Mouse (Mus musculus): ENCODE data around the gene Fam160a1. TPM values are rescaled to one million over a fixed set of nuclear protein-coding genes. Genes with fewer than 3 reads are reported as not detected.

Fam160a1 gene
- total RNA-seq, 2 experiments from 2014 or later = 0.53 to 1.3 TPM

GRCm38 (mm10) chr3:85691134-85691533 is 126.0 kb downstream of the Fam160a1 start:
- ATAC-seq (replicated peaks; ENCODE audit: low FRiP score, poor library complexity, severe bottlenecking) = no peak

GRCm38 (mm10) chr3:85688341-85688740 is 128.8 kb downstream of the Fam160a1 start:
- no peak for ATAC-seq (replicated peaks; ENCODE audit: low FRiP score, poor library complexity, severe bottlenecking)

DNA sequence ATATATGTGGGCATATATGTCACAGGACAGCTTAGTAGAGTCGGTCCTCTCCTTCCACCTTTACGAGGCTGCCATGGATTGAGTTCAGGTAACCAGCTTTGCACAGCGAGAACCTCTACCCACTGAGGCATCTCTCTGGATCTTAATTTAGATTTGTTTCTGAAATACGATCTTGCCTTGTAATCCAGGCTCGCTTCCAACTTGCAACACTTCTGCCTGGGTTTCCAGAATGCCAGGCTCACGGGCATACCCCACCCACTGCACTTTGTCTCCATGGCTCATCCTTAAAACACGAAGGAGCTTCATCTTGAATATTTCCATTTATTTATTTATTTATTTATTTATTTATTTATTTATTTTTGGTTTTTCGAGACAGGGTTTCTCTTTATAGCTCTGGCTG is 131.8 kb downstream of the Fam160a1 start:
- ATAC-seq (replicated peaks; ENCODE audit: low FRiP score, poor library complexity, severe bottlenecking) = no peak

GRCm38 (mm10) chr3:85683618-85684017 is 133.5 kb downstream of the Fam160a1 start:
- ATAC-seq (replicated peaks; ENCODE audit: low FRiP score, poor library complexity, severe bottlenecking) = no peak

GRCm38 (mm10) chr3:85681136-85681535 is 136.0 kb downstream of the Fam160a1 start:
- no peak for ATAC-seq (replicated peaks; ENCODE audit: low FRiP score, poor library complexity, severe bottlenecking)

GRCm38 (mm10) chr3:85679960-85680359 is 137.1 kb downstream of the Fam160a1 start:
- no peak for ATAC-seq (replicated peaks; ENCODE audit: low FRiP score, poor library complexity, severe bottlenecking)

- ATAC-seq (replicated peaks; ENCODE audit: low FRiP score, poor library complexity, severe bottlenecking) = no peak
These were observed 137.7 kb downstream of the Fam160a1 start for GRCm38 (mm10) chr3:85679312-85679933.

DNA sequence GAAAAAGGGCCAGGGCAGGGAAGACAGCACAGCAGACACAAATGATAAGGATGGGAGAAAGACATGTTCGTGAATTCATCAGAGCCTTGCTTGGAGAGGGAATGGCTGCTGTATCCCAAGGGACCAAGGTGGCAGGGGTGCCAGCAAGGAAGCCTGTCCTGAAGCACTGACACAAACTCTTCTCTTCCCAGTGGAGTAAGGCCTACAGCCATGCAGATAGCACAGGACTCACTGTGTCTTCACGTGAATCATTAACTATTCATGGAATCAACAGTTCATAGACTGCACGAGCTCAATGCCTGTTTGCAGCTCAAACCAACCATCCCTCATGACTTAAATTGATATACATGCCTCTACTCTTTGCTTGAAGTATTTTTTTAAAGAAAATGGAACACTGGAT is 139.1 kb downstream of the Fam160a1 start:
- no peak for ATAC-seq (replicated peaks; ENCODE audit: low FRiP score, poor library complexity, severe bottlenecking)

- ATAC-seq (replicated peaks; ENCODE audit: low FRiP score, poor library complexity, severe bottlenecking) = no peak
These were observed 140.0 kb downstream of the Fam160a1 start for GRCm38 (mm10) chr3:85677133-85677532.

GRCm38 (mm10) chr3:85669844-85670243 is 147.2 kb downstream of the Fam160a1 start:
- no peak for ATAC-seq (replicated peaks; ENCODE audit: low FRiP score, poor library complexity, severe bottlenecking)

- no peak for ATAC-seq (replicated peaks; ENCODE audit: low FRiP score, poor library complexity, severe bottlenecking)
These were observed 149.4 kb downstream of the Fam160a1 start for GRCm38 (mm10) chr3:85667683-85668082.

- ATAC-seq (replicated peaks; ENCODE audit: low FRiP score, poor library complexity, severe bottlenecking) = no peak
These were observed 150.4 kb downstream of the Fam160a1 start for GRCm38 (mm10) chr3:85666736-85667135.

GRCm38 (mm10) chr3:85666166-85666565 is 150.9 kb downstream of the Fam160a1 start:
- no peak for ATAC-seq (replicated peaks; ENCODE audit: low FRiP score, poor library complexity, severe bottlenecking)

DNA sequence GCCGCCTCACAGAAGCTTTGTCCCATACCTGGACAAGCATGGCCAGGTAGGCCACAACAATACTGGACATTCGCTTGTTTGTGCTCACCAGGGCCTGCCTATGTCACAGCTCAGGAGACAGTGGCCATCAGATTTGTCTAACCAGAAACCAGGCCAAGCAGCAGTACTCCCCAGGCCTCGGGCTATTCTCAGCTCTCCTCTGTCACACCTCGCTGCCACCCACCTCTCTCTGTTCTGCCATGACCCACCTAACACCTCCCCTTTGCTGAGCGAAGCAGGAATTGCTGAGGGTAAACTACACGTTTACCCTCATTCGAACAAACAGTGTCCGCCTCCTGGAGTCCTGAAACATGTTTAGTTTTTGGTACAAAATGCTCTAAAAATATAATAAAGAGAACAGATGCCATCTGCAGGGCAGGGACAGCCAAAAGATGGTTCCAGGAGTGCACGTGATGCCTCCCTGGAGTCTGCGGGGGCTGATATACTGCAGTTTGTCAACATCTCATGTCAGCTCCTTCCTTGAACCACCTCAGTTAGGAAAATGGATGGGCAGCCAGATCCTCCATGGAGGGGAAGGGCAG is 152.4 kb downstream of the Fam160a1 start:
- no peak for ATAC-seq (replicated peaks; ENCODE audit: low FRiP score, poor library complexity, severe bottlenecking)

- ATAC-seq (replicated peaks; ENCODE audit: low FRiP score, poor library complexity, severe bottlenecking) = no peak
These were observed 153.3 kb downstream of the Fam160a1 start for GRCm38 (mm10) chr3:85663826-85664225.

DNA sequence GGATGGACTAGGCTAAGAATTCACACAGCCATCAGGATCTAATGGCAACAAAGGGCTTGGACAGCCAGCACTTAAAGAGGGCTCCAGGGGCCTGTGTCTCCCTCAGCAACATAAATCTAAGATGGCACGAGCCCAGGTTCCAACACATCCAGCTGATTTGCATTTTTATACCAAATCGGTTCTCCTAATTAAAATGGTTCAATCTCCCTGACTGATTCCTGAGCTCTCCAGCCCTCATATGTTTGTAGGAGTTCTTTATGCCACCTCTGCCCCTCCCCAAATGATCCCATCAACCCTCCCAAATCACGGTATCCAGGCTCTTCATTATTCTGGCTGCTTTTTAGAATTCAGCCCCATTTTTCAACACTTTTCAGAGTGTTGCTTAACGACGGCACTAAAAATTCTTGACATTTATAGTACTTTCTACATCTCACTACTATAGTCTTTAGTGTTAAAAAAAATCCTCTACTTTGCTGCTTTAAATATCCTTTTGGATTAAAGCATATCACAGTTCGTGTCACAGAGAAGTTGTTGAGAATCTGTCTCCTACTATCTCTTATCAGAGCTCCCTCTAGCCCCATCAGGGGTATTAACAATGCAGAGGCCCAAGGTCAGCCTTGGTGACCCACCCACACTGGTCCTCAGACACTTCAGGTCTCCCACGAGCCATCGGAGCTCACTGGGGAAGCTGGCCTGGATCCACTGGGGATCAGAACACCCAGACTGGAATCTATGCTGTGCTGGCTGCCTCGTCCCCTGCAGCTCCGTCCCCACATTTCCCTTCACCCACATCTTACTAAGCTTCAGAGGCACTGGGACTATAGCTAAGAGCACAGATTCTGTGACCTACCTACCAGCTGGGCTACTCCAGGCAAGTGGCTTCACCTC is 154.9 kb downstream of the Fam160a1 start:
- ATAC-seq (replicated peaks; ENCODE audit: low FRiP score, poor library complexity, severe bottlenecking) = no peak

- ATAC-seq (replicated peaks; ENCODE audit: low FRiP score, poor library complexity, severe bottlenecking) = no peak
These were observed 157.4 kb downstream of the Fam160a1 start for GRCm38 (mm10) chr3:85659681-85660080.

DNA sequence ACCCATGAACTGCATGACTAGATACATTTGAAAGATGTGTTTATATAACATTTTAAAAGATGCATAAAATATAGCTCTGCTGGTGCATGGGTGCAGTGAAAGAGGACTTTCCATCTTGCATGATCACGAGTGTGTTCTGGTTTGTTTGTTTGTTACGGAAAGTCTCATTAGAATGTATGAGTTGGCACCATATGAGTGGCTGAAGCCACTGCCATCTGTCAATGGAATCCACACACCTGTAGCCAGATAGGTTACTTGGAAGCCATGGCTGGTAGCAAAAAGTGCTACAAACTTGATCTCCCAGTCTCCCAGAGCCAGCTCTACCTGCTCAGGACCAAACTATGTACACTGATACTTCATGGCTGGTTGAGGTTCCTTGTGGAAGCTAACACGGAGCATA is 161.6 kb downstream of the Fam160a1 start:
- ATAC-seq (replicated peaks; ENCODE audit: low FRiP score, poor library complexity, severe bottlenecking) = no peak

- no peak for ATAC-seq (replicated peaks; ENCODE audit: low FRiP score, poor library complexity, severe bottlenecking)
These were observed 164.1 kb downstream of the Fam160a1 start for GRCm38 (mm10) chr3:85652727-85653665.

GRCm38 (mm10) chr3:85649176-85649575 is 167.9 kb downstream of the Fam160a1 start:
- ATAC-seq (replicated peaks; ENCODE audit: low FRiP score, poor library complexity, severe bottlenecking) = no peak

All from erythroid progenitor cell, adult 5-6 weeks (primary cell).